Mouse (Mus musculus) activated CD4-positive, CD25-positive, alpha-beta regulatory T cell (primary cell): ENCODE data around the gene Mlxipl. TPM values are rescaled to one million over a fixed set of nuclear protein-coding genes. Genes with fewer than 3 reads are reported as not detected.

Source experiments
- polyA plus RNA-seq, 2 experiments: library from polyadenylated mRNA; unstranded; fragments of 100-300 nt; shearing (Covaris generic); gene quantifications; one replicate each; pipeline ENCODE4 v1.2.1; 2017

Mlxipl gene
- polyA plus RNA-seq = under 1 TPM; 0.18 to 0.43 TPM

GRCm38 (mm10) chr5:135089653-135090052 is at the start of gene Mlxipl:
TSS of gene Mlxipl (plus strand) at chr5:135089890.

GRCm38 (mm10) chr5:135063629-135064381 is 25.9 kb upstream of the Mlxipl start, which contains the start of gene Dnajc30:
TSS of gene Dnajc30 (plus strand) at chr5:135064202.

GRCm38 (mm10) chr5:135064909-135065446 is 24.7 kb upstream of the Mlxipl start, which contains the start of gene Bud23:
TSS of gene Bud23 (minus strand) at chr5:135064959.

DNA sequence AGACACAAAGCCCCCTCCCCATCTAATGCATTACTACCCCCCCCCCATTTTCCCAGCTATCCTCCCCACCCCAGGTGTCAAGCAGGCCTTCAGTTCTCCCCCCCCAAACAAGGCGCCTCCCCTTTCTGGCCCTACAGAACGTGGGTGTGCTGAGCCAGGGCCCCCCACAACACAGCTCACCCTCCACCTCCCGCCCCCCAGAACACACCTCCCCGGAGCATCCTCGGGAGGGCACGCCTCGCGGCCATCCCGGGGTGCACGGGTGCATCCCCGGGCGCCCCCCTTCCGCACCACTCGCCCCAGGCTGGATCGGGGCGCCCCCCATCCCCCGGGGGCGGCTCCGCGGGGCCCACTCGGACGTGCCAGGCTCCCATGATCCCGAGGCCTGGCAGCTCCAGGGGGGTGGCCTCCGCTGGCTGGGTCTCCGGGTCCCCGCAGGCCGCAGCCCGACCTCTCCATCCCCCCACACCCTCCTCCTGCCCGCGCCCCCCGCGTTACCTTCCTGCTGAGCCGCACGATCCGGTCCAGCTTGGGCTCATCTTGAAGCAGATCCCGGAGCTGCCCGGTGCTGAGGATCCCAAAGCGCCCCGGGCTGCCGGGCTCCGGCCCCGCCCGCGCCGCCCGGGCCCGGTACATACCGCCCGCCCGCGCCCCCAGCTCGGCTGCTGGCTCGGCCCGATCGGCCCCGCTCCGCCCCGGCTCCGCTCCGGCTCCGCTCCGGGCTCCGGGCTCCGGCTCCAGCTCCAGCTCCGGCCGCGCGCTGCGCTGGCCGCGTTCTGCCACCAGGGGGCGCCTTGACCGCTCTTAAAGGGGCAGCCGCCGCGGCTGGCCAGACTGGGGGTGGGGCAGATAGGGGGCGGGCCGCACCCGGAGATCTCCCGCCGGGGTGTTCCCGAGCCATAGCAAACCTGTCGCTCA is 11.9 kb upstream of the Mlxipl start, which contains the start of gene Vps37d:
Vps37d (minus strand) TSS at position 703 of the 918 bp plus-strand sequence.

DNA sequence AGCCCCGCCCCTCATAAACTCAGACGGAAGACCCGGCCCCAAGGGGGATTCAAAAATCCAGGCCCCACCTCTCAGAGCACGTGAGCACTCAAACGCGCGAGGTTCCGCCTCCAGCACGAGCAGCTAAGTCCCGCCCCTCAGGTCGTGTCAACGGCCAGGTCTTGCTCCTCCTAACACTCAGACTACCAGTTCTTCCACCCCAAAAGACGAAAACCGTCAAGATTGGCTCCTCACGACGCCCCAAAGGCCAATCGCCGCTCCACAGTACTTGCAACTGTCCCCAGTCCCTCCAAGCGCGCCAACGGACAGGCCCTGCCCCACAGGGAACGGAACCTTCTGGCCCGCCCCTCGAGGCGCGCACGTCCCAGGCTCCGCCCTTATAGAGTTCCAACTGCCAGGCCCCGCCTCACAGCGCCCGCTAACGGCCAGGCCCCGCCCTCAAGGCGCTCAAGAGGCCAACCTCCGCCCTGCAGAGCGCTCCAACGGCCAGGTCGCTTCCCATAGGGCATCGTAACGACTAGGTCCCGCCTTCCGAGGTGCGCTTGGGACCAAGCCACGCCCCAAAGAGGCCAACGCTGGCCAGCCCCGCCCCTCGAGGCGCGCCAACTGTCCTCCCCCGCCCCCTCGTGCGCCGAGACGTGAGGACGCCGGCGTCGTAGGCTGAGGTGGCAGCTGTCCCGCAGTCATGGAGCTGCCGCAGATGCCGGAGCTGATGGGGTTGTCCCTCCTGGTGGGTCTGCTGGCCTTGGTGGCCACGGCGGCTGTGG is 59.5 kb downstream of the Mlxipl start, which contains the start of gene Tbl2:
Tbl2 (plus strand) TSS at position 605 of the 767 bp plus-strand sequence.

DNA sequence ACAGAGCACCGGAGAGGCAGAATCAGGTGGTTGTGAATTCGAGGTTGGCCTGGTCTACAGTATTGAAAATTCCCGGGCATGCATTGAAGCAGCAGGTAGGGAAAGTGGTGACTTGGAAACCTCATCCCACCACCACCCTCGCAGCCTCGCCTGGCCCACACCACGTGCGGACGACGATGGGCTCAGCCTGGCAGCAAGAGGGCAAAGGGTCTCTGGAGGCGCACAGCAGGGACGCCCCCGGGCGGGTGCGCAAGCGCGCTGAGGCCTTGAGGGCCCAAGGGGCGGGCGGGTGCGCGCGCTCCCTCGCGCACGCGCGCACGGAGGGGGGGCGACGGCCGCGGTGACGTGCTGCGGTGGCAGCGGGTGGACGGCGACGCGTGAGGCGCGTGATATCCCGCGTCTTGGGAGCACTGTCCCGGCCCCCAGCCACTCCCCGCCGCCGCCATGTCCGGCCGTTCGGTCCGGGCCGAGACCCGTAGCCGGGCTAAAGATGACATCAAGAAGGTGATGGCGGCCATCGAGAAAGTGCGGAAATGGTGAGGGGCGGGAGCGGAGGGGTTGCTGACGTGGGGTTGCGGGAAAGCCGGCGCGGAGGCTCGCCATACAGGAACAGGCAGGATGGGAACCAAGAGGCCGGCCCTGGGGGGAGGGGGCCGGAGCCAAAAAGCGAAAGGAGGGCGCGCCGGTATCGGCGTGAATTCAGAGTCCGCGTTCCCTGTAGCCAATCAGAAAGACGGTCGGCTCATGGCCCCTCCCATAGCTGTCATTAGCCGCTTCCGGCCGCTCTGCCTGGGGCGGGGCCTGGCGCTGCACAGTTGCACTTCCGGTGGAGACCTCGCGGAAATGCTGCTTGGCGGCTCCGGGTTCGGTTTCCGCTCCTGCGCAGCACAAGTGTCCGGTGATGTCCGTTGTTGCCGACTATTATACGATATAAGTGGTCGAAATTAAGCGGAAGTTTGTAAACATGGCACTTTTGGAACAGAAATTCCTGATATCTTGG is 78.7 kb downstream of the Mlxipl start, which contains the start of gene Bcl7b:
Bcl7b (plus strand) TSS at position 221 of the 1,000 bp plus-strand sequence.

GRCm38 (mm10) chr5:135186621-135187348 is 97.1 kb downstream of the Mlxipl start, which contains the start of gene Baz1b:
TSS of gene Baz1b (plus strand) at chr5:135187264.

Other genes starting within 250 kb of the Mlxipl start
- not detected for gene Tmem270, start 183.2 kb upstream of the Mlxipl start, polyA plus RNA-seq
- gene Cldn13, start 174.4 kb upstream of the Mlxipl start, polyA plus RNA-seq = 1 to 10 TPM; 1.2 to 2.7 TPM
- gene Mettl27, start 157.5 kb upstream of the Mlxipl start, polyA plus RNA-seq = 10 to 100 TPM; 11.0 to 18.6 TPM
- under 1 TPM in 1 of 2 experiments, not detected in 1; 0.57 TPM for gene Cldn4, start 143.0 kb upstream of the Mlxipl start, polyA plus RNA-seq
- not detected for gene Cldn3, start 103.7 kb upstream of the Mlxipl start, polyA plus RNA-seq
- gene Abhd11, start 80.7 kb upstream of the Mlxipl start, polyA plus RNA-seq = 10 to 100 TPM; 43.2 to 91.7 TPM
- gene Stx1a, start 66.4 kb upstream of the Mlxipl start, polyA plus RNA-seq = 10 to 100 TPM in 1 of 2 experiments, 1 to 10 TPM in 1; 9.5 to 15.9 TPM
- 10 to 100 TPM; 16.8 to 24.4 TPM for gene Dnajc30, start 25.7 kb upstream of the Mlxipl start, polyA plus RNA-seq
- gene Bud23, start 24.9 kb upstream of the Mlxipl start, polyA plus RNA-seq = 100 to 1,000 TPM in 1 of 2 experiments, 10 to 100 TPM in 1; 76.2 to 111 TPM
- not detected for gene Vps37d, start 11.6 kb upstream of the Mlxipl start, polyA plus RNA-seq
- 10 to 100 TPM; 12.8 to 16.5 TPM for gene Tbl2, start 59.8 kb downstream of the Mlxipl start, polyA plus RNA-seq
- 10 to 100 TPM; 82.5 to 84.2 TPM for gene Bcl7b, start 78.4 kb downstream of the Mlxipl start, polyA plus RNA-seq
- gene Baz1b, start 97.4 kb downstream of the Mlxipl start, polyA plus RNA-seq = 10 to 100 TPM; 31.2 to 45.4 TPM
- under 1 TPM in 1 of 2 experiments, not detected in 1; 0.20 TPM for gene Fzd9, start 161.3 kb downstream of the Mlxipl start, polyA plus RNA-seq